Mouse (Mus musculus): ENCODE data around the gene Acot12. TPM values are rescaled to one million over a fixed set of nuclear protein-coding genes. Genes with fewer than 3 reads are reported as not detected.

Gene Acot12
- total RNA-seq, 2 experiments from 2014 or later: not detected

GRCm38 (mm10) chr13:91809476-91809875 is 68.2 kb downstream of the Acot12 start:
- no peak for ATAC-seq (replicated peaks; ENCODE audit: low FRiP score, poor library complexity, severe bottlenecking)

- ATAC-seq (replicated peaks; ENCODE audit: low FRiP score, poor library complexity, severe bottlenecking): no peak
These were observed 73.4 kb downstream of the Acot12 start for GRCm38 (mm10) chr13:91814670-91815069.

- ATAC-seq (replicated peaks; ENCODE audit: low FRiP score, poor library complexity, severe bottlenecking): no peak
These were observed 82.4 kb downstream of the Acot12 start for GRCm38 (mm10) chr13:91823735-91824134.

- no peak for ATAC-seq (replicated peaks; ENCODE audit: low FRiP score, poor library complexity, severe bottlenecking)
These were observed 83.7 kb downstream of the Acot12 start for GRCm38 (mm10) chr13:91824845-91825550.

GRCm38 (mm10) chr13:91826066-91826465 is 84.8 kb downstream of the Acot12 start:
- ATAC-seq (replicated peaks; ENCODE audit: low FRiP score, poor library complexity, severe bottlenecking): no peak

GRCm38 (mm10) chr13:91827876-91828275 is 86.6 kb downstream of the Acot12 start:
- ATAC-seq (replicated peaks; ENCODE audit: low FRiP score, poor library complexity, severe bottlenecking): no peak

Other genes starting within 250 kb of the Acot12 start
- 7.5 and 25.6 TPM in 2 replicates for gene Zcchc9, start 66.2 kb downstream of the Acot12 start, total RNA-seq (2015; ENCODE audit: low replicate concordance)
- gene Zcchc9, start 66.2 kb downstream of the Acot12 start, total RNA-seq (2017; ENCODE audit: low replicate concordance): 5.5 and 16.0 TPM in 2 replicates
- not detected in 2 replicates for gene Ckmt2, start 135.4 kb downstream of the Acot12 start, total RNA-seq (2015; ENCODE audit: low replicate concordance)
- not detected in 2 replicates for gene Ckmt2, start 135.4 kb downstream of the Acot12 start, total RNA-seq (2017; ENCODE audit: low replicate concordance)

Data from erythroid progenitor cell, adult 5-6 weeks (primary cell).